Mouse (Mus musculus): ENCODE results near the gene Tdp2.

DNA sequence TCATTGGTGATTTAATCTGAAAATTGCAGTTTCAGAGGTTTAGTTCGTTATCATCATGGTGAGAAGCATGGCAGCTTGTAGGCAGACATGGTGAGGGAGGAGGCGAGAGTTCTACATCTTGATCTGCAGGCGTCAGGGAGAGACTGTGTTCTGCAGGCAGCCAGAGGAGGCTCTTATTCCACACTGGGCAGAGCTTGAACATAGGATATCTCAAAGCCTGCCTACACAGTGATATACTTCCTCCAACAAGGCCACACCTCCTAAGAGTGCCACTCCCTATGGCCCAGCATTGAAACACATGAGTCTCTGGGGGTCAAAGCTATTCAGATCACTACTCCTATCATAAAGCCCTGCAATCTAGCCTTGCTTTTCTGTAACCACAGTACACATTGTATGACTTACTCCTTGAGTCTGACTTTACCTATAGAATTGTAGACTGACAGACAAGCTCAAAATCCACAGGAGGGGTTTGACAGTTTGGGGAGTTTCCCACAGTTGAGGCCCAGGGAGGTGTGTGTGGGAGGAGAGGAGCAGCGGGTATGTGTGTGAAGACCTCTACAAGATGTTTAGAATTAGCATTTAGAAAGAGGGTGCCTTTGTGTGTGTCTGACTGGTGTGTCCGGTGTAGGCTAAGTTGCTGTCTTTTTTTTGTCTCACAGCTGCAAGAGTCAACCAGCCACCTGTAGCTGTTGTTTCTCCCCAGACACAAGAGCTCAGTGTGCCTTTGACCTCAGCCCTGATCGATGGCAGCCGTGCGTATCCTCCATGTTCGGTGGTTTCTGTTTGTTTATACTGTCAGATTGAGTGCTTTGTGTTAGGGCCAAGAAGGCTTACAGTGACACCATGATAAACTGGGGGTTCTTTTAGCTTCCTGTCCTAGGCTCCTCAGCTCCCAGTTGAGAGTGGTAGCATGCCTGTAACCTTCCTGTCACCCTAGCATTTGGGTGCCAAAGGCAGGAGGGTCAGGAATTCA, 35.2 kb downstream of the Tdp2 start:
- TF ChIP-seq POLR2AphosphoS2 (IDR thresholded peaks at IDR 0.05; ENCODE audit: insufficient read length, low read depth), result no peak
- TF ChIP-seq POLR2A (IDR thresholded peaks at IDR 0.05; ENCODE audit: insufficient read length, low read depth), result no peak
- no peak for TF ChIP-seq TCF12 (IDR thresholded peaks at IDR 0.05; ENCODE audit: insufficient read depth, poor library complexity, severe bottlenecking)
- TF ChIP-seq MYOG (IDR thresholded peaks at IDR 0.05; ENCODE audit: control insufficient read depth in 1 of 3, insufficient read depth in 1 of 3, insufficient read length in 2 of 3, low read depth in 2 of 3), result no peak
- TF ChIP-seq E2F4 (IDR thresholded peaks at IDR 0.05; ENCODE audit: insufficient read depth), result no peak

Measured in myocyte (in vitro differentiated cells).